ENCODE assay signal across 9 mouse cellular contexts in genomic region chr11:97279040-97279404, GRCm38 (mm10). TPM values are rescaled to one million over a fixed set of nuclear protein-coding genes. Genes with fewer than 3 reads are reported as not detected.
DNase-seq lines count a peak whose midpoint lies in the region; ATAC-seq and TF ChIP-seq lines count a peak whose summit lies in the region.
"Had no signal": no experiment of that assay in that cellular context is flagged by ENCODE, and none has a peak within 500 bp of the region (broad histone marks: within the 10 kb centered on the region; RNA-seq: fewer than 3 reads in every experiment).

No protein-coding gene starts in this region.

- TF ChIP-seq CTCF in kidney, adult 2 months (conservative IDR thresholded peaks at IDR 0.05; ENCODE audit: insufficient read depth, insufficient read length, low read depth, low read length), result no peak
- no peak for TF ChIP-seq CTCF in bone marrow macrophage, adult 2 months (IDR thresholded peaks at IDR 0.05; ENCODE audit: low read depth, low read length)

- H3K4me3 ChIP-seq in kidney, adult 2 months (ENCODE audit: insufficient read depth, low read depth, low read length), result peak overlapping the region; percentile 98
- peak overlapping the region; percentile 99 for H3K4me3 ChIP-seq in bone marrow macrophage, adult 2 months (ENCODE audit: insufficient read depth, low read length)
- peak overlapping the region; percentile 98 for H3K4me3 ChIP-seq in hindbrain, embryonic 12.5 days
- H3K4me3 ChIP-seq in midbrain, embryonic 13.5 days (replicated peaks), result peak overlapping the region; percentile 100

- no peaks in the 10 kb centered on the region for H3K27me3 ChIP-seq in kidney, adult 2 months (replicated peaks; ENCODE audit: control insufficient read depth, insufficient read depth, low read length)
- H3K27me3 ChIP-seq in hindbrain, embryonic 12.5 days, result no peaks in the 10 kb centered on the region
- H3K27me3 ChIP-seq in midbrain, embryonic 13.5 days, result no peaks in the 10 kb centered on the region
- H3K27me3 ChIP-seq: Patski had no signal

- WGBS in kidney, adult 2 months, result 9% methylated on average over 11 of the region's 11 CpGs
- 25% methylated on average over 11 of the region's 11 CpGs for WGBS in hindbrain, embryonic 12.5 days
- 20% methylated on average over 11 of the region's 11 CpGs for WGBS in midbrain, embryonic 13.5 days

- no peaks in the 10 kb centered on the region for H3K36me3 ChIP-seq in kidney, adult 2 months (ENCODE audit: control insufficient read depth, insufficient read depth, low read length)
- H3K36me3 ChIP-seq in hindbrain, embryonic 12.5 days, result no peaks in the 10 kb centered on the region
- no peaks in the 10 kb centered on the region for H3K36me3 ChIP-seq in midbrain, embryonic 13.5 days

- peak; percentile 30; the same call in 1 of the 2 replicates for ATAC-seq in hindbrain, embryonic 12.5 days (ENCODE audit: low FRiP score)
- ATAC-seq in midbrain, embryonic 13.5 days, result no peak
- no peak for ATAC-seq in activated CD4-positive, CD25-positive, alpha-beta regulatory T cell, adult 4 months

- peak overlapping the region; percentile 62 for H3K4me2 ChIP-seq in hindbrain, embryonic 12.5 days (replicated peaks)
- H3K4me2 ChIP-seq in midbrain, embryonic 13.5 days (replicated peaks), result peak overlapping the region; percentile 63

- no peak for TF ChIP-seq POLR2A in kidney, adult 2 months (IDR thresholded peaks at IDR 0.05; ENCODE audit: low read depth, low read length)
- no peak for TF ChIP-seq POLR2A in bone marrow macrophage, adult 2 months (IDR thresholded peaks at IDR 0.05; ENCODE audit: borderline replicate concordance, low read depth, low read length)

- peaks cover 21% of the 10 kb centered on the region; the same call in 1 of the 2 replicates for H3K4me1 ChIP-seq in kidney, adult 2 months (ENCODE audit: control insufficient read depth, insufficient read depth, low read length)
- H3K4me1 ChIP-seq in bone marrow macrophage, adult 2 months (ENCODE audit: control insufficient read depth, insufficient read depth, low read length), result peaks cover 22% of the 10 kb centered on the region
- peaks cover 18% of the 10 kb centered on the region for H3K4me1 ChIP-seq in hindbrain, embryonic 12.5 days
- peaks cover 26% of the 10 kb centered on the region for H3K4me1 ChIP-seq in midbrain, embryonic 13.5 days (replicated peaks)

- peak overlapping the region; percentile 95 for H3K27ac ChIP-seq in kidney, adult 2 months (ENCODE audit: insufficient read depth, low read depth, low read length)
- H3K27ac ChIP-seq in bone marrow macrophage, adult 2 months (ENCODE audit: insufficient read depth, low read depth, low read length), result peak overlapping the region; percentile 87
- H3K27ac ChIP-seq in hindbrain, embryonic 12.5 days, result peak overlapping the region; percentile 95
- H3K27ac ChIP-seq in midbrain, embryonic 13.5 days, result peak overlapping the region; percentile 99

- H3K9me3 ChIP-seq in hindbrain, embryonic 12.5 days (replicated peaks), result no peaks in the 10 kb centered on the region
- no peaks in the 10 kb centered on the region; the same call in 1 of the 2 replicates for H3K9me3 ChIP-seq in midbrain, embryonic 13.5 days

- H3K9ac ChIP-seq in hindbrain, embryonic 12.5 days, result peak overlapping the region; percentile 91
- H3K9ac ChIP-seq in midbrain, embryonic 13.5 days (replicated peaks), result peak overlapping the region; percentile 99

- no peak for DNase-seq in kidney, adult 2 months
- no peak for DNase-seq in kidney, adult 8-10 months
- no peak for DNase-seq in urinary bladder, postnatal 14 days (ENCODE audit: low spot score)
- DNase-seq in frontal cortex, postnatal 14 days (ENCODE audit: low spot score in 2 of 2), result no peak

RNA-seq across cellular contexts. Expression of gene Npepps, which starts 1.4 kb away (rescaled TPM):
- 23.1 and 25.3 TPM in 2 replicates for polyA plus RNA-seq in kidney, adult 2 months (2012; rRNA removed)
- polyA plus RNA-seq in bone marrow macrophage, adult 2 months (2012; ENCODE audit: insufficient read depth, insufficient read length, missing spikeins), result 102 and 112 TPM in 2 replicates
- 119 and 133 TPM in 2 replicates for polyA plus RNA-seq in hindbrain, embryonic 12.5 days (2016; fragmentation: Nextera tagmentation; extraction: Ambion mirVana)
- 146 and 156 TPM in 2 replicates for polyA plus RNA-seq in midbrain, embryonic 13.5 days (2015; fragmentation: Nextera tagmentation; extraction: Ambion mirVana)
- polyA plus RNA-seq in activated CD4-positive, CD25-positive, alpha-beta regulatory T cell, adult 4 months (2017; shearing (Covaris generic)), result 10 to 100 TPM; 36.1 to 43.0 TPM

RNA-seq across cellular contexts. Expression of gene Mrpl45, which starts 36.5 kb away (rescaled TPM):
- 20.4 and 25.5 TPM in 2 replicates for polyA plus RNA-seq in kidney, adult 2 months (2012; rRNA removed)
- 33.0 and 37.6 TPM in 2 replicates for polyA plus RNA-seq in bone marrow macrophage, adult 2 months (2012; ENCODE audit: insufficient read depth, insufficient read length, missing spikeins)
- 44.9 and 45.6 TPM in 2 replicates for polyA plus RNA-seq in hindbrain, embryonic 12.5 days (2016; fragmentation: Nextera tagmentation; extraction: Ambion mirVana)
- polyA plus RNA-seq in midbrain, embryonic 13.5 days (2015; fragmentation: Nextera tagmentation; extraction: Ambion mirVana), result 39.6 and 46.4 TPM in 2 replicates
- polyA plus RNA-seq in activated CD4-positive, CD25-positive, alpha-beta regulatory T cell, adult 4 months (2017; shearing (Covaris generic)), result 10 to 100 TPM; 44.6 to 48.7 TPM
